In the genomic region with DNA sequence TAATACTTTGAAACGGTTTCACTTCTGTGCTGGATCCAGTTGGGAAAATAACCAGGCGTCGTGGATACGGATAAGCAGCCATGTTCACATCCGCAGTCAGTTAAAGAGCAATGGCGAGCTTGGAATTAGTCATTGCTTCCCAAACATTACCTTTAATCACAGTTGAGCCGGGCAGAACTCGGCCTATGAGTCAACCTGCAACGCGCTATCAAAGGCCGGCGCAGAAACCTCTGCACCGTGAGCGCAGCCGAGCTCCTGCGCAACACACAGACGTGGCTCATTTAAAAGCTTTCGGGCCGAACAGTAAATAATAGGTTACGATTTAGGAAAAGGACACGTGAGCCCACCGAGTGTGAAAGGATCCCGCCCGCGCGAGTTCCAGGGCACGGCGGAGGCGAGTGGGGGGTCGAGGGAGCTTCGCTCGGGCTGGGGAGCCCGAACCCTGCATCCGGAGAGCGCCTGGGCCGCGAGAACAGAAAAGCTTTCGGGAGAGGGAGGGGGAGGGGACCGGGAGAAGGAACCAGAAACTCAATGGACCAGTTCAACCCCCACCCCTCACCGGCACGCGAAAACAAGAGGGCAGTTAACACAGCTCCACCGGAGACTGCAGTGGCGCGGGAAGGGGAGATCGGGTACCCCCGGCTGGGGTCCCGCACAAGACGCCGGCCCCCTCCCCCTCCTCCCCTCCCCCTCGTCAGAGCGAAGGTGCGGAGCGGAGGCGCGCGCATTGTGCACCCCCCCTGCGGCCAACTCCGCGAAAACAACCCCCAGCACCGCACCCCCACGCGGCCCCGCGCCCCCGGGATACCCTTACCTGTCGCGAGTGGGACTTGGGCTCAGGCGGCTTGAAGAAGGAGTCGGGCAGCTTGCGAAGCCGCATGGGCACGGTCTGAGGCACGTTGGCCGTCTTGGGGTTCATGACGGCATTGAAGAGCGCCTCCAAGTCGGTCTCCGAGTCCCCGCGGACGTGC, we compare ENCODE assay signal across 7 mouse cellular contexts. TPM values are rescaled to one million over a fixed set of nuclear protein-coding genes. Genes with fewer than 3 reads are reported as not detected.
A peak's percentile ranks its signal among the peaks of the same experiment; 100 is the strongest.
DNase-seq lines count a peak whose midpoint lies in the region; TF ChIP-seq lines count a peak whose summit lies in the region.

No protein-coding gene starts in this region.

- under 1% methylated on average over 82 of the region's 82 CpGs for WGBS in midbrain, embryonic 10.5 days

- peaks cover 1% of the 10 kb centered on the region; the same call in 1 of the 2 replicates for H3K4me1 ChIP-seq in cortical plate, adult 2 months (ENCODE audit: control insufficient read depth, insufficient read depth, low read length)
- peaks cover 37% of the 10 kb centered on the region for H3K4me1 ChIP-seq in midbrain, embryonic 10.5 days

- intact Hi-C loops in gastrocnemius, postnatal 14 days (cut with DNase I; ENCODE audit: low total_unique reads) = no loop called here
- intact Hi-C loops in left cerebral cortex, postnatal 36 days (cut with DNase I) = loop anchor here (5.0 kb wide), 2 partner anchors 39 to 41 kb away; a partner anchor contains a TSS

- peaks cover 29% of the 10 kb centered on the region for H3K36me3 ChIP-seq in midbrain, embryonic 10.5 days
- no peaks in the 10 kb centered on the region for H3K36me3 ChIP-seq in splenic B cell, adult 2 months (ENCODE audit: control insufficient read depth, insufficient read depth, low read length, poor library complexity, severe bottlenecking)

- no peak overlapping the region for H3K27ac ChIP-seq in cortical plate, adult 2 months (ENCODE audit: insufficient read depth, low read length)
- peak overlapping the region; percentile 98 for H3K27ac ChIP-seq in midbrain, embryonic 10.5 days (replicated peaks)

- no peaks in the 10 kb centered on the region for H3K9me3 ChIP-seq in midbrain, embryonic 10.5 days (replicated peaks)

- no peak for TF ChIP-seq POLR2A in cortical plate, adult 2 months (IDR thresholded peaks at IDR 0.05; ENCODE audit: extremely low read depth, insufficient read depth, low read length)

- H3K4me3 ChIP-seq in cortical plate, adult 2 months (ENCODE audit: insufficient read depth, low read length) = peak overlapping the region; percentile 83
- peak overlapping the region; percentile 94 for H3K4me3 ChIP-seq in midbrain, embryonic 10.5 days

- no peak for TF ChIP-seq CTCF in cortical plate, adult 2 months (IDR thresholded peaks at IDR 0.05; ENCODE audit: extremely low read depth, insufficient read depth, low read length)

- H3K27me3 ChIP-seq in midbrain, embryonic 10.5 days (ENCODE audit: low read depth, poor library complexity, severe bottlenecking) = no peaks in the 10 kb centered on the region
- H3K27me3 ChIP-seq in splenic B cell, adult 2 months (ENCODE audit: control insufficient read depth, insufficient read depth, low read length, poor library complexity, severe bottlenecking) = peaks cover 6% of the 10 kb centered on the region

- peak; percentile 75 for DNase-seq in adrenal gland, adult 8-10 months
- DNase-seq in gastrocnemius, postnatal 14 days = peak; percentile 58
- DNase-seq in induced T-regulatory cell, adult 2 months (ENCODE audit: low read depth) = peak; percentile 38
- peak; percentile 44 to 50 for DNase-seq in left cerebral cortex, postnatal 36 days (ENCODE audit: low spot score in 2 of 2)
- DNase-seq in midbrain, embryonic 10.5 days (ENCODE audit: low spot score) = peak; percentile 78
- peak; percentile 38 for DNase-seq in splenic B cell, adult 2 months (ENCODE audit: low read depth, low spot score)

RNA-seq across cellular contexts. Expression of a gene that starts 0.8 kb away (rescaled TPM):
- 10 to 100 TPM; 68.4 to 87.2 (median 83.9) TPM for total RNA-seq in adrenal gland, adult 8-10 months (2022)
- 12.5 and 13.1 TPM in 2 replicates for polyA plus RNA-seq in cortical plate, adult 2 months (2012; rRNA removed)
- total RNA-seq in gastrocnemius, postnatal 14 days (2021) = 10 to 100 TPM; 47.4 to 49.0 TPM
- 10 to 100 TPM; 17.2 to 19.0 TPM for total RNA-seq in left cerebral cortex, postnatal 36 days (2021)
- 25.4 and 31.3 TPM in 2 replicates for polyA plus RNA-seq in midbrain, embryonic 10.5 days (2016; fragmentation: Nextera tagmentation; extraction: Ambion mirVana)

RNA-seq across cellular contexts. Expression of a gene that starts 39.0 kb away (rescaled TPM):
- 1 to 10 TPM; 2.5 to 5.9 (median 3.8) TPM for total RNA-seq in adrenal gland, adult 8-10 months (2022)
- polyA plus RNA-seq in cortical plate, adult 2 months (2012; rRNA removed) = 6.8 and 7.6 TPM in 2 replicates
- total RNA-seq in gastrocnemius, postnatal 14 days (2021) = under 1 TPM; 0.33 to 0.80 TPM
- total RNA-seq in left cerebral cortex, postnatal 36 days (2021) = 10 to 100 TPM in 1 of 2 experiments, 1 to 10 TPM in 1; 9.2 to 14.0 TPM
- 18.4 and 19.4 TPM in 2 replicates for polyA plus RNA-seq in midbrain, embryonic 10.5 days (2016; fragmentation: Nextera tagmentation; extraction: Ambion mirVana)
